Mouse (Mus musculus) CH12.LX (cell line): ENCODE measurements around the gene Cenpj. TPM values are rescaled to one million over a fixed set of nuclear protein-coding genes. Genes with fewer than 3 reads are reported as not detected.

Source experiments
- DNase-seq: peaks from one replicate; pipeline ENCODE4 v3.0.0-alpha.2; 2013; ENCODE audit errors: extremely low read depth
- H3K27ac ChIP-seq: 2 replicates; pipeline ENCODE4 v1.5.1; 2012; ENCODE audit warnings: low read depth, mild to moderate bottlenecking, control low read depth, moderate library complexity; ENCODE audit not compliant: insufficient read depth
- H3K27me3 ChIP-seq: replicated peaks from 2 replicates; pipeline ENCODE3; 2012; ENCODE audit warnings: inconsistent platforms
- H3K36me3 ChIP-seq, 2 experiments: replicated peaks in 1 of 2; 2 replicates each; pipeline versions ENCODE3 to v1.6.1; 2012; ENCODE audit warnings: inconsistent platforms in 1 of 2, low read length in 1 of 2, mild to moderate bottlenecking in 1 of 2, mixed read lengths in 1 of 2, moderate library complexity in 1 of 2; ENCODE audit not compliant: control insufficient read depth in 1 of 2, insufficient read depth in 1 of 2
- H3K4me1 ChIP-seq, 2 experiments: 2 replicates each; pipeline ENCODE4 v1.6.1; 2012; ENCODE audit warnings: inconsistent platforms in 1 of 2, moderate library complexity in 1 of 2; ENCODE audit not compliant: insufficient read depth in 2 of 2, control insufficient read depth in 1 of 2
- H3K4me2 ChIP-seq: 2 replicates; pipeline ENCODE4 v1.6.1; 2012; ENCODE audit warnings: low read depth, mild to moderate bottlenecking, control low read depth; ENCODE audit not compliant: poor library complexity, insufficient read depth, severe bottlenecking
- H3K4me3 ChIP-seq, 3 experiments: fragments of 150-350 bp in 1 of 3; sonication (generic) in 1 of 3; replicated peaks in 1 of 3; 2 replicates each; pipeline versions ENCODE3 to v1.5.1; 2011 to 2012; ENCODE audit warnings: low read depth in 2 of 3, low read length in 2 of 3, mild to moderate bottlenecking in 2 of 3, moderate library complexity in 2 of 3, control low read depth in 1 of 3, improper control_type of control experiment in 1 of 3, inconsistent platforms in 1 of 3, mixed read lengths in 1 of 3; ENCODE audit not compliant: poor library complexity in 1 of 3
- H3K79me2 ChIP-seq: replicated peaks from 2 replicates; pipeline ENCODE4 v1.6.1; 2012; ENCODE audit warnings: mild to moderate bottlenecking, moderate library complexity; ENCODE audit not compliant: control insufficient read depth, poor library complexity, insufficient read depth, severe bottlenecking; ENCODE audit errors: extremely low read depth
- H3K9ac ChIP-seq: 2 replicates; pipeline ENCODE4 v1.6.1; 2012; ENCODE audit warnings: low read depth, mild to moderate bottlenecking, control low read depth, moderate library complexity; ENCODE audit not compliant: insufficient read depth
- H3K9me3 ChIP-seq: replicated peaks from 2 replicates; pipeline ENCODE3; 2012; ENCODE audit warnings: low read length, inconsistent platforms, mixed read lengths
- BHLHE40 ChIP-seq: IDR thresholded peaks from 2 replicates; pipeline ENCODE4 v1.6.1; 2011; ENCODE audit warnings: mild to moderate bottlenecking, low read depth, low read length, improper control_type of control experiment
- CHD1 ChIP-seq: IDR thresholded peaks from 2 replicates; pipeline ENCODE4 v1.6.1; 2012; ENCODE audit warnings: low read depth, low read length, improper control_type of control experiment, inconsistent platforms
- CHD2 ChIP-seq: IDR thresholded peaks from 2 replicates; pipeline ENCODE4 v1.6.1; 2011; ENCODE audit warnings: low read length, improper control_type of control experiment
- CTCF ChIP-seq, 2 experiments: IDR thresholded peaks in 1 of 2; conservative IDR thresholded peaks in 1 of 2; 2 replicates each; pipeline ENCODE4 v1.5.1; 2011 to 2012; ENCODE audit warnings: low read depth in 2 of 2, low read length in 2 of 2, improper control_type of control experiment in 1 of 2, inconsistent platforms in 1 of 2, mild to moderate bottlenecking in 1 of 2, moderate library complexity in 1 of 2
- EP300 ChIP-seq: IDR thresholded peaks from 2 replicates; pipeline ENCODE4 v1.6.1; 2011; ENCODE audit warnings: low read length, improper control_type of control experiment
- ETS1 ChIP-seq: conservative IDR thresholded peaks from 2 replicates; pipeline ENCODE4 v1.6.1; 2012; ENCODE audit warnings: low read depth, mild to moderate bottlenecking, inconsistent platforms, low read length, improper control_type of control experiment, moderate library complexity
- IRF4 ChIP-seq: IDR thresholded peaks from 2 replicates; pipeline ENCODE4 v1.6.1; 2014; ENCODE audit warnings: low read depth, mild to moderate bottlenecking, inconsistent platforms, low read length, improper control_type of control experiment
- JUND ChIP-seq: conservative IDR thresholded peaks from 2 replicates; pipeline ENCODE4 v1.6.1; 2011; ENCODE audit warnings: low read depth, low read length, improper control_type of control experiment
- KAT2A ChIP-seq: IDR thresholded peaks from 2 replicates; pipeline ENCODE4 v1.6.1; 2012; ENCODE audit warnings: low read length, improper control_type of control experiment, inconsistent platforms; ENCODE audit not compliant: insufficient replicate concordance
- MAFK ChIP-seq: IDR thresholded peaks from 2 replicates; pipeline ENCODE4 v1.6.1; 2011; ENCODE audit warnings: low read length, improper control_type of control experiment; ENCODE audit not compliant: insufficient replicate concordance
- MAX ChIP-seq: IDR thresholded peaks from 2 replicates; pipeline ENCODE4 v1.6.1; 2011; ENCODE audit warnings: low read length, improper control_type of control experiment
- MAZ ChIP-seq: IDR thresholded peaks from 2 replicates; pipeline ENCODE4 v1.6.1; 2012; ENCODE audit warnings: low read depth, mild to moderate bottlenecking, inconsistent platforms, low read length, improper control_type of control experiment, moderate library complexity
- MEF2A ChIP-seq: IDR thresholded peaks from 2 replicates; pipeline ENCODE4 v1.6.1; 2014; ENCODE audit warnings: low read depth, mild to moderate bottlenecking, inconsistent platforms, low read length, improper control_type of control experiment, borderline replicate concordance
- MYC ChIP-seq: IDR thresholded peaks from 2 replicates; pipeline ENCODE4 v1.6.1; 2011; ENCODE audit warnings: low read depth, mild to moderate bottlenecking, improper control_type of control experiment, low read length
- NELFE ChIP-seq: IDR thresholded peaks from 2 replicates; pipeline ENCODE4 v1.6.1; 2011; ENCODE audit warnings: low read depth, low read length, improper control_type of control experiment
- NRF1 ChIP-seq: IDR thresholded peaks from 2 replicates; pipeline ENCODE4 v1.6.1; 2014; ENCODE audit warnings: low read depth, mild to moderate bottlenecking, inconsistent platforms, low read length, improper control_type of control experiment, moderate library complexity
- PAX5 ChIP-seq: IDR thresholded peaks from 2 replicates; pipeline ENCODE4 v1.6.1; 2012; ENCODE audit warnings: low read length, inconsistent platforms, mixed read lengths
- POLR2A ChIP-seq: IDR thresholded peaks from 2 replicates; pipeline ENCODE4 v1.6.1; 2011; ENCODE audit warnings: low read depth, mild to moderate bottlenecking, improper control_type of control experiment, low read length
- POLR2AphosphoS2 ChIP-seq: IDR thresholded peaks from 2 replicates; pipeline ENCODE4 v1.6.1; 2011; ENCODE audit warnings: low read depth, low read length, improper control_type of control experiment
- SIN3A ChIP-seq: IDR thresholded peaks from 2 replicates; pipeline ENCODE4 v1.6.1; 2012; ENCODE audit warnings: low read length, improper control_type of control experiment, inconsistent platforms
- SMC3 ChIP-seq: IDR thresholded peaks from 2 replicates; pipeline ENCODE4 v1.6.1; 2011; ENCODE audit warnings: low read depth, low read length, improper control_type of control experiment
- TBP ChIP-seq: conservative IDR thresholded peaks from 2 replicates; pipeline ENCODE4 v1.6.1; 2011; ENCODE audit warnings: low read depth, low read length, improper control_type of control experiment
- TCF12 ChIP-seq: IDR thresholded peaks from 2 replicates; pipeline ENCODE4 v1.6.1; 2014; ENCODE audit warnings: low read depth, mild to moderate bottlenecking, inconsistent platforms, low read length, improper control_type of control experiment
- ZKSCAN1 ChIP-seq: IDR thresholded peaks from 2 replicates; pipeline ENCODE4 v1.6.1; 2012; ENCODE audit warnings: low read depth, inconsistent platforms, low read length, improper control_type of control experiment, borderline replicate concordance
- ZMIZ1 ChIP-seq: IDR thresholded peaks from 2 replicates; pipeline ENCODE4 v1.6.1; 2012; ENCODE audit warnings: low read depth, mild to moderate bottlenecking, inconsistent platforms, low read length, improper control_type of control experiment
- dilution Hi-C: fragments of 300-500 bp; cut with MboI; formaldehyde crosslinking; loops from 2 replicates; pipeline ENCODE4 v1.14.3; 2020; ENCODE audit warnings: low sequenced_read_pairs; ENCODE audit not compliant: extremely low pct_unique_long_range_greater_than_20kb, extremely low pct_ligation_motif_present
- in situ Hi-C: fragments of 300-500 bp; cut with MboI; formaldehyde crosslinking; loops from 3 replicates; pipeline ENCODE4 v1.14.3; 2019; ENCODE audit warnings: low sequenced_read_pairs, low pct_ligation_motif_present, low pct_unique_long_range_greater_than_20kb, mixed read lengths
- polyA plus RNA-seq: library from polyadenylated mRNA; unstranded; fragments of >175 nt; gene quantifications from 2 replicates; pipeline ENCODE4 v1.2.1, GENCODE M21; 2012; ENCODE audit warnings: low read depth; ENCODE audit not compliant: insufficient read length
- total RNA-seq, 2 experiments: library from RNA; depleted of rRNA; stranded (reverse); fragments of 300-350 nt in 1 of 2; fragments of >200 nt in 1 of 2; gene quantifications; 2 replicates each; pipeline ENCODE4 v1.2.3; 2012 to 2014

The Cenpj gene
- total and polyA plus RNA-seq, 3 experiments, result 3.1 to 12.3 (median 7.8) TPM

- TF ChIP-seq CTCF (conservative IDR thresholded peaks at IDR 0.05 in 1 of 2, IDR thresholded peaks at IDR 0.05 in 1 of 2; ENCODE audit: low read depth in 2 of 2, low read length in 2 of 2), result no peak
- TF ChIP-seq, all 38 proteins: peak for 20
Observed at GRCm38 (mm10) chr14:56571310-56572093, 3.7 kb downstream of the Cenpj start (continued).

GRCm38 (mm10) chr14:56569041-56569440, 6.2 kb downstream of the Cenpj start:
- no peak overlapping the region for H3K9ac ChIP-seq
- in situ Hi-C loops (no loop called here), dilution Hi-C loops (no loop called here)
- H3K9me3 ChIP-seq, result no peaks in the 10 kb centered on the region
- TF ChIP-seq IRF4, result no peak
- TF ChIP-seq SIN3A, result no peak
- no peak for TF ChIP-seq BHLHE40
- no peak for TF ChIP-seq ZKSCAN1
- TF ChIP-seq POLR2AphosphoS2, result no peak
- no peak for TF ChIP-seq NRF1
- TF ChIP-seq JUND, result no peak
- TF ChIP-seq MAZ, result no peak
- no peak for TF ChIP-seq TCF12
- TF ChIP-seq EP300, result no peak
- TF ChIP-seq KAT2A, result no peak
- TF ChIP-seq CHD1, result no peak
- TF ChIP-seq ZMIZ1, result no peak
- no peak for TF ChIP-seq ETS1
- no peak for DNase-seq
- H3K4me1 ChIP-seq, result peaks cover 2 to 30% of the 10 kb centered on the region in 2 experiments
- H3K27ac ChIP-seq, result no peak overlapping the region
- peaks cover 5 to 23% of the 10 kb centered on the region in 2 experiments for H3K36me3 ChIP-seq
- H3K4me2 ChIP-seq, result no peak overlapping the region
- no peak overlapping the region for H3K4me3 ChIP-seq
- H3K27me3 ChIP-seq, result no peaks in the 10 kb centered on the region
- H3K79me2 ChIP-seq, result peaks cover 10% of the 10 kb centered on the region

GRCm38 (mm10) chr14:56567476-56567875, 7.7 kb downstream of the Cenpj start:
- Histone ChIP-seq H3K4me3 (no peak overlapping the region), H3K79me2 (peaks cover 7% of the 10 kb centered on the region), H3K27me3 (no peaks in the 10 kb centered on the region)
- in situ Hi-C loops, result no loop called here
- TF ChIP-seq TBP, result no peak
- TF ChIP-seq MAX, result no peak
- TF ChIP-seq SIN3A, result no peak
- TF ChIP-seq PAX5, result no peak
- no peak for TF ChIP-seq POLR2A
- no peak for TF ChIP-seq SMC3
- no peak for TF ChIP-seq POLR2AphosphoS2
- TF ChIP-seq BHLHE40, result no peak
- no peak for TF ChIP-seq NRF1
- no peak for TF ChIP-seq NELFE
- no peak for TF ChIP-seq ZMIZ1
- no peak for TF ChIP-seq CHD2
- TF ChIP-seq MYC, result no peak
- TF ChIP-seq MAFK, result no peak
- TF ChIP-seq MEF2A, result no peak
- TF ChIP-seq, all 38 proteins: peak for 0
- H3K4me2 ChIP-seq, result no peak overlapping the region
- peaks cover 18 to 38% of the 10 kb centered on the region in 2 experiments for H3K36me3 ChIP-seq
- H3K9me3 ChIP-seq, result no peaks in the 10 kb centered on the region
- dilution Hi-C loops, result no loop called here
- no peak overlapping the region for H3K27ac ChIP-seq
- no peak overlapping the region for H3K9ac ChIP-seq
- no peak for DNase-seq
- peaks cover 0 to 23% of the 10 kb centered on the region in 2 experiments; a peak in 2 of 4 replicates for H3K4me1 ChIP-seq
